Mouse (Mus musculus): ENCODE results near the gene Sytl1.
A peak's percentile ranks its signal among the peaks of the same experiment; 100 is the strongest.

The Sytl1 gene

GRCm38 (mm10) chr4:133212562-133213267, 50.2 kb downstream of the Sytl1 start:
- peak; percentile 84 for DNase-seq (ENCODE audit: extremely low spot score, low spot score)

GRCm38 (mm10) chr4:133211751-133212561, 51.0 kb downstream of the Sytl1 start, which contains the start of the genes Cd164l2 and Gpr3:
TSS of gene Cd164l2 (plus strand) at chr4:133212131.
TSS of gene Gpr3 (minus strand) at chr4:133212536.
- DNase-seq (ENCODE audit: extremely low spot score, low spot score) = no peak

- no peak for DNase-seq (ENCODE audit: extremely low spot score, low spot score)
These were observed 52.0 kb downstream of the Sytl1 start for GRCm38 (mm10) chr4:133210788-133211390.

- no peak for DNase-seq (ENCODE audit: extremely low spot score, low spot score)
These were observed 52.7 kb downstream of the Sytl1 start for GRCm38 (mm10) chr4:133210023-133210787.

GRCm38 (mm10) chr4:133209366-133209765, 53.5 kb downstream of the Sytl1 start:
- peak; percentile 57 for DNase-seq (ENCODE audit: extremely low spot score, low spot score)

GRCm38 (mm10) chr4:133204379-133204778, 58.5 kb downstream of the Sytl1 start:
- no peak for DNase-seq (ENCODE audit: extremely low spot score, low spot score)

GRCm38 (mm10) chr4:133203591-133203990, 59.3 kb downstream of the Sytl1 start:
- no peak for DNase-seq (ENCODE audit: extremely low spot score, low spot score)

Measured in neural tube, embryonic 10.5 days (tissue).